Mouse (Mus musculus): Measurements from ENCODE around the gene Rad23b.
"Not testable (repeated sequence)": the region's sequence is repeated elsewhere in the genome, so short reads cannot be mapped to it uniquely, and the experiment has no call there.

The Rad23b gene

GRCm38 (mm10) chr4:55354038-55354437 lies 4.2 kb downstream of the Rad23b start:
- no peak for DNase-seq (ENCODE audit: low read depth in 2 of 2, low spot score in 2 of 2)

- DNase-seq (ENCODE audit: low read depth in 2 of 2, low spot score in 2 of 2): no peak
Observed at GRCm38 (mm10) chr4:55355845-55356244, 6.0 kb downstream of the Rad23b start.

GRCm38 (mm10) chr4:55356726-55357125 lies 6.9 kb downstream of the Rad23b start:
- DNase-seq (ENCODE audit: low read depth in 2 of 2, low spot score in 2 of 2): no peak

GRCm38 (mm10) chr4:55363866-55364265 lies 14.0 kb downstream of the Rad23b start:
- DNase-seq (ENCODE audit: low read depth in 2 of 2, low spot score in 2 of 2): no peak

GRCm38 (mm10) chr4:55364374-55364773 lies 14.5 kb downstream of the Rad23b start:
- DNase-seq (ENCODE audit: low read depth in 2 of 2, low spot score in 2 of 2): peak; percentile 50 to 54

GRCm38 (mm10) chr4:55366014-55366413 lies 16.2 kb downstream of the Rad23b start:
- no peak for DNase-seq (ENCODE audit: low read depth in 2 of 2, low spot score in 2 of 2)

- no peak for DNase-seq (ENCODE audit: low read depth in 2 of 2, low spot score in 2 of 2)
Observed at GRCm38 (mm10) chr4:55370127-55370526, 20.3 kb downstream of the Rad23b start.

GRCm38 (mm10) chr4:55371355-55371754 lies 21.5 kb downstream of the Rad23b start:
- no peak for DNase-seq (ENCODE audit: low read depth in 2 of 2, low spot score in 2 of 2)

GRCm38 (mm10) chr4:55382350-55382749 lies 32.5 kb downstream of the Rad23b start:
- DNase-seq (ENCODE audit: low read depth in 2 of 2, low spot score in 2 of 2): no peak

- no peak for DNase-seq (ENCODE audit: low read depth in 2 of 2, low spot score in 2 of 2)
Observed at GRCm38 (mm10) chr4:55386768-55387167, 36.9 kb downstream of the Rad23b start.

- DNase-seq (ENCODE audit: low read depth in 2 of 2, low spot score in 2 of 2): no peak
Observed at GRCm38 (mm10) chr4:55391480-55391879, 41.6 kb downstream of the Rad23b start.

- no peak for DNase-seq (ENCODE audit: low read depth in 2 of 2, low spot score in 2 of 2)
Observed at GRCm38 (mm10) chr4:55392445-55392844, 42.6 kb downstream of the Rad23b start.

- peak; percentile 50 to 74 for DNase-seq (ENCODE audit: low read depth in 2 of 2, low spot score in 2 of 2)
Observed at GRCm38 (mm10) chr4:55397911-55398762, 48.3 kb downstream of the Rad23b start.

- no peak for DNase-seq (ENCODE audit: low read depth in 2 of 2, low spot score in 2 of 2)
Observed at GRCm38 (mm10) chr4:55398901-55399300, 49.1 kb downstream of the Rad23b start.

GRCm38 (mm10) chr4:55405329-55405728 lies 55.5 kb downstream of the Rad23b start:
- no peak for DNase-seq (ENCODE audit: low read depth in 2 of 2, low spot score in 2 of 2)

GRCm38 (mm10) chr4:55406558-55406957 lies 56.7 kb downstream of the Rad23b start:
- DNase-seq (ENCODE audit: low read depth in 2 of 2, low spot score in 2 of 2): no peak

- DNase-seq (ENCODE audit: low read depth in 2 of 2, low spot score in 2 of 2): no peak
Observed at GRCm38 (mm10) chr4:55408081-55408480, 58.2 kb downstream of the Rad23b start.

GRCm38 (mm10) chr4:55409025-55409424 lies 59.2 kb downstream of the Rad23b start:
- peak in 1 of 2 experiments; percentile 10 for DNase-seq (ENCODE audit: low read depth in 2 of 2, low spot score in 2 of 2)

- not testable (repeated sequence) for DNase-seq (ENCODE audit: low read depth in 2 of 2, low spot score in 2 of 2)
Observed at GRCm38 (mm10) chr4:55409578-55410224, 59.9 kb downstream of the Rad23b start.

GRCm38 (mm10) chr4:55415864-55416263 lies 66.0 kb downstream of the Rad23b start:
- no peak for DNase-seq (ENCODE audit: low read depth in 2 of 2, low spot score in 2 of 2)

- DNase-seq (ENCODE audit: low read depth in 2 of 2, low spot score in 2 of 2): no peak
Observed at GRCm38 (mm10) chr4:55426250-55426649, 76.4 kb downstream of the Rad23b start.
